Mouse (Mus musculus) urinary bladder, postnatal 10 days (tissue): ENCODE results near the gene Slc7a15.
"Not testable (repeated sequence)": the region's sequence is repeated elsewhere in the genome, so short reads cannot be mapped to it uniquely, and the experiment has no call there.

Experiments
- DNase-seq: peaks from one replicate; pipeline ENCODE4 v3.0.0; 2022; ENCODE audit warnings: low spot score

Gene Slc7a15

DNA sequence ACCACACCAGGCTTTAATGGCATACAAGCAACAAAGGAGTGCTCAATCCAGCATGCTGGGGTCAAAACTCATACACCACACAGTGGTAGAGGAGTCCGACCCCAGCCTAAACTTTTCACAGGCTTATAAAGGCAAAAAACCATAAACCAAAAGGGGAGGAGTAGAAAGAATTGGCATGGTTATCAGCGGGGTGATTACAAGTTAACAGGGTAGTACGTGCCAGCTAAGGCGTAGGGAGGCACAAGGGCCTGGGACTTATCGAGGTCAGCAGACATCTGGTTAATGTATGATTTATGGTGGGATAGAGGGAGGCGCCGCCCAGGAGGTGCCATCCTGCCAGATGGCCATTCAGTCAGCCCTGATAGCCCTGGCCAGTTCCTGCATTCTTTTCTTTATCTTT lies at the start of gene Slc7a15:
Slc7a15 (minus strand) TSS at position 101 of the 400 bp plus-strand sequence.
- DNase-seq = not testable (repeated sequence)

GRCm38 (mm10) chr12:8648211-8648610 lies 49.3 kb upstream of the Slc7a15 start:
- DNase-seq = not testable (repeated sequence)

GRCm38 (mm10) chr12:8641425-8641735 lies 42.5 kb upstream of the Slc7a15 start:
- no peak for DNase-seq

DNA sequence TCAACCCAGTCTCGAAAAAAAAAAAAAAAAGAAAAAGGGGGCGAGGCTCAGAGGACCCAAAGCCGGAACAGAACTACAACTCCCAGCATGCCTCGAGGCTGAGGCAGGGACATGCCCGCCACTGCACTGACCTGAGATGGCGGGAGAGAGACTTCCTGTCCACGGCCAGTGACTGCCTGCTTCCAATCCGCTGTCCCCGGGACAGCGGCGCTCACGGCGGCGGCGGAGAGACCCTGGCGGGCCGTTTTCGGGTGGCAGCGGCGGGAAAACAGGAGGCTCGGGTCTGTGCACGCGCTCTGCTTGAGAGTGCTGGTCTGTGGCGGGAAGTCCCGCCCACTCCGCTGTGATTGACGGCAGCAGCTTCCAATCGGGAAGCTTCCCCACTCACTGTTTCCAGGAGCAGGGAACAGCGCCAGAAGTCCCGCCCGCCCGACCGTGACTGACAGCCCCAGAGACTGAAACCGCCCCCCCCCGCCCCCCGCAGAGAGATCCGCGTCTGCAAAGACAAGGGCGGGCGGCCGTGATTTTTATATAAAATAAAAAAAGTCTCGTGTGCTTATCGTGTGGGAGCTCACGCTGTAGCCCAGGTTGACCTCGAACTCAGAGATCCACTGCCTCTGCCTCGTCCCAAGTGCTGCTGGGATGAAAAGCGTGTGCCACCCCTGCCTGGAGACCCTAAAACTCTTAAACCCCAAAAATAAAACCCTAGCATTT lies 42.0 kb upstream of the Slc7a15 start:
- peak; percentile 95 for DNase-seq

DNA sequence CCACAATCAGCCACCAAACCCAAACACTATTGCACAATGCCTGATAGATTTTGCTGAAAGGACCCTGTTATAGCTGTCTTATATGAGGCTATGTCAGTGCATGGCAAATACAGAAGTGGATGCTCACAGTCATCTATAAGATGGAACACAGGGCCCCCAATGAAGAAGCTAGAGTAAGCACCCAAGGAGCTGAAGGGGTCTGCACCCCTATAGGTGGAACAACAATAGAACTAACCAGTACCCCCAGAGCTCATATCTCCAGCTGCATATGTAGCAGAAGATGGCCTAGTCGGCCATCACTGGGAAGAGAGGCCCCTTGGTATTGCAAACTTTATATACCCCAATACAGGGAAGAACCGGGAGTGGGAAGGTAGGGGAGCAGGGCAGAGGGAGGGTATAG lies 41.3 kb upstream of the Slc7a15 start:
- not testable (repeated sequence) for DNase-seq

DNA sequence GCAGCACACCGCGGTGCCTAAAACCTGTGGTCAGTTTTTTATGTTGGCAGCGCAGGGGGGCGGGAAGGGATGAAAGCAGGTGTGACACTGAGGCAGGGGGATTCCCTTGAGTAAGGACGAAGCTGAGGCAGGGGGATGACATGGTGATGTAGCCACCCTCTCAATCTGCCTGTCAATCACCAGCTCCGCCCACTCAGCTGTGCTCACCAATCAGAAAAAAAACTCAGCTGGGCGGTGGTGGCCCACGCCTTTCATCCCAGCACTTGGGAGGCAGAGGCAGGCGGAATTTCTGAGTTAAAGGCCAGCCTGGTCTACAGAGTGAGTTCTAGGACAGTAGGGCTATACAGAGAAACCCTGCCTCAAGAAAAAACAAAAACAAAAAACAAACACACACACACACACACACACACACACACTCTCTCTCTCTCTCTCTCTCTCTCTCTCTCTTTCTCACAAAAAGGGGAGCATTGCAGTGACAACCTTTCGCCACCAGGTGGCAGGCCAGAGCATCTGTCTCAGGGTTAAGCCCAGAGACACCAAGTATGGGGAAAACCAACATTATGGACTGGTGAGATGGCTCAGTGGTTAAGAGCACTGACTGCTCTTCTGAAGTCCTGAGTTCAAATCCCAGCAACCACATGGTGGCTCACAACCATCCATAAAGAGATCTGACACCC lies 39.7 kb upstream of the Slc7a15 start:
- DNase-seq = peak; percentile 37

DNA sequence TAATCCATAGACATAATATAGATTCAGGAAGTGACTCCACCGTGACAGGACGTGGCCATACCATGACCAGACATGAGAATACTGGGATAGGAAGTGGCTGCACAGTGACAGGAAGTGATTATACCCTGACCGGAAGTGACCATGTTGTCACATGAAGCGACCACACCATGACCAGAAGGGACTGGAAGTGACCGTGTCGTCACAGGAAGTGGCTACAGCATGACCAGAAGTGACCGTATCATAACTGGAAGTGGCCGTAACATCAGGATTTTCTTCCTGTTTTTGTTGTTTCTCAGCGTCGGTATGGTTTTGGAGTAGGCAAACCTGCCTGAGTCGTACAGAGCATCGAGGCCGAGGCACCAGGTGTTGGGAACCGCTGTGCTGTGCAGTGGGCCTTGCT lies 38.1 kb upstream of the Slc7a15 start:
- no peak for DNase-seq

DNA sequence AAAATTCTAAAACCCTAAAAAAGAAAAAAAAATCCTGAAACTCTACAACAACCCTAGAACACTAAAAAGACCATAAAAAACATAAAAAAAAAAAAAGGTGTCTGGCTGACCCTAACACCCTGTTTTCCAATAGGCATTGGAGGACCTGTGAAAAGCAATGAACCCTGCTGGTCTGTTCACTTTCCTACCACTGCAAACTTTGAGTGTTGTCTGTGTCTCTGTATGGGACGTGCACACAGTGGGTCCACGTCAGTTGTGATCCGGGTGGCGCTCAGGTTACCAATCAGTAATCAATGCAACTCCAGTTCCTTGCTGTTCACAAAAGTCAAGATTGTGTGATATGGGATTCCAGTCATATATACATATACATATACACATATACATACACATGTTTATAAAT lies 36.7 kb upstream of the Slc7a15 start:
- DNase-seq = no peak

- no peak for DNase-seq
Measured at GRCm38 (mm10) chr12:8634306-8634705, 35.4 kb upstream of the Slc7a15 start.

- DNase-seq = no peak
Measured at GRCm38 (mm10) chr12:8632737-8633365, 34.0 kb upstream of the Slc7a15 start.

- no peak for DNase-seq
Measured at GRCm38 (mm10) chr12:8631691-8632090, 32.8 kb upstream of the Slc7a15 start.

- no peak for DNase-seq
Measured at GRCm38 (mm10) chr12:8629537-8629936, 30.7 kb upstream of the Slc7a15 start.

DNA sequence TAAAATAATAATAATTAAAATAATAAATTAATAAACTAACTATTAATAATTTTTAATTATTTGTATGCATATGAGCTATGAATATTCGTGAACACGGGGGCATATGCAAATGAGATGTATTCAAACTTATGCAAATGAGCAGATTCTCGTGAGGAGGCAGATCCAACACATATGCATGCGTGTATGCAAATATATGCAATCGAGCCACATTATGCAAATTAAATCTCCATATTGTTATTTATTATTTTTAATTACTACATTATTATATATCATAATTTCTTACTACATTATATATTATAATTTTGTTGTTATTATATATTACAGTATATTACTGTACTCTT lies 21.8 kb upstream of the Slc7a15 start:
- no peak for DNase-seq

- no peak for DNase-seq
Measured at GRCm38 (mm10) chr12:8619827-8620677, 21.2 kb upstream of the Slc7a15 start.

DNA sequence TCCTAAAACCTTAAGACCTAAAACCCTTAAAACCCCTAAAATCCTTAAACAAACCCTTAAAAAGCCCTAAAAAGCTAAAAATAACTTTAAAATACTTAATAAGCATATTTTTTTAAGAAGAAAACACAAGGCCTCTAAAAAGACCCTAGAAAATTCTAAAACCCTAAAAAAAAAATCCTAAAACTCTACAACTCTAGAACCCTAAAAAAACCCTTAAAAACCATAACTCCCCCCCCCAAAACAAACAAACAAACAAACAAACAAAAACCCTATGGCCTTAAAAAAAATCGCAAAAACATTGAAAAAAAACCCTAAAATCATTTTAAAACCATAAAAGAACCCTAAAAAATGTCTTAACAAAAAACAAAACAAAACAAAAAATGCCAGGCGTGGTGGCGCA lies 19.4 kb upstream of the Slc7a15 start:
- no peak for DNase-seq

DNA sequence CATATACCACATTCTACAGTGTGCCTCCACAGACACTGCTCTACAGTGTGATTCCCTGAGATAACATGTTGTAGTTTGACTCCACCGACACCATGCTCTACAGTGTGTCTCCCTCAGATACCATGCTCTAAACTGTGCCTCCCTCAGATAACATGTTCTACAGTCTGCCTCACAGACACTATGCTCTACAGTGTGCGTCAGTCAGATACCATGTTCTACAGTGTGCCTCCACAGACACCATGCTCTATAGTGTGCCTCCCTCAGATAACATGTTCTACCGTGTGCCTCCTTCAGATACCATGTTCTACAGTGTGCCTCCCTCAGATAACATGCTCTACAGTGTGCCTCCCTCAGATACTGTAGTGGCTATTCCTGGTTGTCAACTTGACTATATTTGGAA lies 10.2 kb upstream of the Slc7a15 start:
- no peak for DNase-seq

- DNase-seq = no peak
Measured at GRCm38 (mm10) chr12:8595611-8596010, 3.3 kb downstream of the Slc7a15 start.

GRCm38 (mm10) chr12:8591326-8591725 lies 7.5 kb downstream of the Slc7a15 start:
- not testable (repeated sequence) for DNase-seq

DNA sequence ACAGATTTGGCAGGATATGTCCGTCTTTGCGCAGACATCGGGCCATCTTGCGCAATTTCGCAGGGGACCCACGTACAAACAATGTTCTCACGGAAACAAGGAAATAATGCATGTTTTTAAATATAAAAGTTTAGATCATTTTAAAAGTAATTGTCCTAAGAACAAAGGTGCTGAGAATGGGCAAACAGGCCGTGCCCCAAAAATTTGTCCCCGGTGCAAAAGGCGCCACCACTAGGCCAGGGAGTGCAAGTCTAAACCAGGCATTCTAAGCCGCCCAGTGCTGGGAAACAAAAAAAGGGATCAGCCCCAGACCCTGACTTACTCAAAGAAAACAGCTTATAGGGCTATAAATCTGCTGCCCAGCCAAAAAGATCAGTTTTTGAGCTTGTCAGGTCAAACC lies 25.5 kb downstream of the Slc7a15 start:
- DNase-seq = no peak

DNA sequence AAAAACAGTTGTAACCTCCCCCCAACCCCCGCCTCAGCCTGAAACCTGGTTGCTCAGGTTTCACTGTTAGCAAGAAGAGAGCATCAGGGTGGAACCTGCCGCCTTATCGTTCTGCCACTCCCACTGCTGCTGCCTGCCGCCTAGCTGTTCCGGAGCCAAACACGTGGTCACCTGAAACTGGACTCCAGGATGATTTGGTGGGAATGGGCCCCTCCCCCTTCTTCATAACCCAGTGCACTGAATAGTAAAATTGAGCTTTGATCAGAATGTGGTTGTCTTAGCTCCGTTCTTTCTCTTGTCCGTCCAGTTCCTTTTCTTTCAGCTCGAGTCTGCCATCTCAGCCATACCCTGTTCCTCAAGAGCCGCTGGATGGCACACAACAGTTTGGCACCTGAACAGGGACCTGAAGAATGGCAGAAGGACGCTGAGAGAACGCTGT lies 26.9 kb downstream of the Slc7a15 start:
- not testable (repeated sequence) for DNase-seq

DNA sequence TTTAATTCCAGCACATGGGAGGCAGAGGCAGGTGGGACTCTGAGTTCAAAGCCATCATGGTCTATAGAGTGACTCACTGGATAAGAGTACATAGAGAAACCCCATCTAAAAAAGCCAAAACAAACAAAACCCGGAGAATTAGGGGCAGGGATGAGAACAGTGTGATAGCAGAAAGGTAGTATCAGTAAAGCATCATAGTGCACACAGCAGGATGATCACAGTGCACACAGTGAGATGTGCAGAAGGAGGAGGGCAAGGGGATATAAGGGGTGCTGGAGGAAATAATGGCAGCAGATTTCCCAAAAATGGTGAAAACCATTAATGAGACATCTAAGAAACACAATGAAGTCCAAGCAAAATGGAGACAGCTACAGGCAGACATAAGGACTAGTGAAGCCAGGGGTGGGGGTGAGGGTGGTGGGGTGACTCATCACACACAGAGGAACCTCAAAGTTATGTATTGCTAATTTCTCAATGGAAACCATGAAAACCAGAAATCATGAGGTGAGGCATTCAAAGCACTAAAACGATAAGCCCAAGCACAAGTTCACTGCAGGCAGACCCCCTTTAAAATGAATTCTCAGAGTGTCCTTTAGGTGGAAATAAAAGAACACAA lies 27.5 kb downstream of the Slc7a15 start:
- DNase-seq = not testable (repeated sequence)

GRCm38 (mm10) chr12:8562213-8562612 lies 36.7 kb downstream of the Slc7a15 start:
- not testable (repeated sequence) for DNase-seq
